Mouse (Mus musculus) hindbrain, embryonic 14.5 days (tissue): Measurements from ENCODE around the gene Kif11. TPM values are rescaled to one million over a fixed set of nuclear protein-coding genes. Genes with fewer than 3 reads are reported as not detected.

Source experiments
- ATAC-seq: fragments of 200-750 bp; cut with Nextera tagmentation; 2 replicates; pipeline ENCODE4 v1.8.0; 2017; ENCODE audit warnings: moderate number of reproducible peaks, mild to moderate bottlenecking, moderate TSS enrichment, moderate library complexity; ENCODE audit not compliant: low FRiP score
- DNase-seq: peaks from one replicate; pipeline ENCODE4 v3.0.0-alpha.2; 2015; ENCODE audit warnings: low spot score
- H3K27ac ChIP-seq: fragments of 300-500 bp; sonication (generic); 2 replicates; pipeline ENCODE4 v1.5.1; 2014; ENCODE audit warnings: mild to moderate bottlenecking, moderate library complexity
- H3K27me3 ChIP-seq: fragments of 300-500 bp; sonication (generic); 2 replicates; pipeline ENCODE4 v1.6.1; 2014; ENCODE audit warnings: mild to moderate bottlenecking, low read length, mixed read lengths; ENCODE audit not compliant: control insufficient read depth, insufficient read depth
- H3K36me3 ChIP-seq: fragments of 300-500 bp; sonication (generic); replicated peaks from 2 replicates; pipeline ENCODE4 v1.6.1; 2014; ENCODE audit not compliant: control insufficient read depth, insufficient read depth
- H3K4me1 ChIP-seq: fragments of 300-500 bp; sonication (generic); replicated peaks from 2 replicates; pipeline ENCODE4 v1.6.1; 2014; ENCODE audit warnings: antibody characterized with exemption, low read length, mixed read lengths; ENCODE audit not compliant: control insufficient read depth, insufficient read depth
- H3K4me2 ChIP-seq: fragments of 300-500 bp; sonication (generic); replicated peaks from 2 replicates; pipeline ENCODE4 v1.6.1; 2014; ENCODE audit warnings: mild to moderate bottlenecking, moderate library complexity
- H3K4me3 ChIP-seq: fragments of 300-500 bp; sonication (generic); replicated peaks from 2 replicates; pipeline ENCODE4 v1.5.1; 2014; ENCODE audit warnings: mild to moderate bottlenecking, low read length
- H3K9ac ChIP-seq: fragments of 300-500 bp; sonication (generic); 2 replicates; pipeline ENCODE4 v1.6.1; 2014
- H3K9me3 ChIP-seq: fragments of 300-500 bp; sonication (generic); 2 replicates; pipeline ENCODE4 v1.6.1; 2016; ENCODE audit warnings: low read length; ENCODE audit not compliant: control insufficient read depth
- WGBS: fragments of 180-500 bp; shearing (Covaris S2); extraction: QIAGEN DNeasy Blood & Tissue Kit; methylation state at CpG from one replicate; pipeline ENCODE4 v1.1.7; 2014; 5-methylcytosine and 5-hydroxymethylcytosine counted together
- polyA plus RNA-seq: library from polyadenylated mRNA; unstranded; fragments of >200 nt; fragmentation: Nextera tagmentation; extraction: Ambion mirVana; gene quantifications from 2 replicates; pipeline ENCODE4 v1.2.1, GENCODE M21; 2014

Kif11 gene
- 10.5 and 12.5 TPM in 2 replicates for polyA plus RNA-seq

GRCm38 (mm10) chr19:37375755-37376615 is at the start of gene Kif11:
Gene Kif11, plus strand, starts transcription at chr19:37376403.
- ATAC-seq: peak; percentile 100
- H3K4me1 ChIP-seq: peaks cover 10% of the 10 kb centered on the region
- H3K36me3 ChIP-seq: no peaks in the 10 kb centered on the region
- under 1% methylated on average over 73 of the region's 73 CpGs for WGBS
- H3K4me2 ChIP-seq: peak within 1 kb of the TSS; percentile 81
- H3K4me3 ChIP-seq: peak within 1 kb of the TSS; percentile 71
- H3K9me3 ChIP-seq: no peaks in the 10 kb centered on the region
- peak; percentile 97 for DNase-seq
- H3K9ac ChIP-seq: peak within 1 kb of the TSS; percentile 68
- no peaks in the 10 kb centered on the region for H3K27me3 ChIP-seq
- H3K27ac ChIP-seq: peak within 1 kb of the TSS; percentile 91

- no peaks in the 10 kb centered on the region for H3K27me3 ChIP-seq
- H3K4me3 ChIP-seq: no peak overlapping the region
- WGBS: 67% methylated on average over 5 of the region's 5 CpGs
- no peak overlapping the region for H3K9ac ChIP-seq
- H3K27ac ChIP-seq: 0 out of 2 replicates have a peak overlapping the region, but pooled peaks have one; percentile 26
- peaks cover 14% of the 10 kb centered on the region for H3K36me3 ChIP-seq
- H3K4me1 ChIP-seq: no peaks in the 10 kb centered on the region
- no peak overlapping the region for H3K4me2 ChIP-seq
- H3K9me3 ChIP-seq: no peaks in the 10 kb centered on the region
- DNase-seq (no peak), ATAC-seq (no peak)
Observed at GRCm38 (mm10) chr19:37327216-37327615, 49.0 kb upstream of the Kif11 start.

DNA sequence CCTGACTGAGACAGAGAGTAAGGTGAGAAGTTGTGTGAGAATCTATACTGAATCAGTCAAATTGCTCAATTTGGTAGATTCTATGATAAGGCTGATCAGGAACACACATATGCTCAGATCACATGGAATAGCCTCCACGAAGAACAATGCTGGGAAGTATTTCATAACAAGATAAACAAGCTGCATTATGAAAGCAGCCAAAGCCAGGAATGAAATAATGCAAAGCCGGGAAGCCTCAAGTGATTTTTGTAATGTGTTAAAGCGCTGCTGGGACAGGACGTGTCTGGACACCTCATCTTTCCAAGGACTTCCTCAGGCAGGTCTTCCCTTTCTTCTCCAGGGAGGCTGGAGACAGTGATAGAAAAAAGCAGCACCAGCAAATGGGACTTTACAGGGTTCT is 43.5 kb upstream of the Kif11 start:
- ATAC-seq (no peak), DNase-seq (no peak)
- H3K27me3 ChIP-seq: no peaks in the 10 kb centered on the region
- H3K4me3 ChIP-seq: no peak overlapping the region
- H3K36me3 ChIP-seq: peaks cover 10% of the 10 kb centered on the region
- no peaks in the 10 kb centered on the region for H3K9me3 ChIP-seq
- WGBS: 86% methylated on average over 4 of the region's 4 CpGs
- H3K4me1 ChIP-seq: no peaks in the 10 kb centered on the region
- no peak overlapping the region for H3K4me2 ChIP-seq
- H3K9ac ChIP-seq: no peak overlapping the region
- no peak overlapping the region for H3K27ac ChIP-seq

- Histone ChIP-seq H3K27me3 (no peaks in the 10 kb centered on the region), H3K4me3 (no peak overlapping the region), H3K4me1 (no peaks in the 10 kb centered on the region), H3K4me2 (no peak overlapping the region), H3K9me3 (no peaks in the 10 kb centered on the region), H3K9ac (no peak overlapping the region), H3K27ac (no peak overlapping the region), H3K36me3 (peaks cover 4% of the 10 kb centered on the region)
- WGBS: 98% methylated on average over 5 of the region's 5 CpGs
- DNase-seq: no peak
- no peak for ATAC-seq
Observed at GRCm38 (mm10) chr19:37333357-37333756, 42.8 kb upstream of the Kif11 start.

DNA sequence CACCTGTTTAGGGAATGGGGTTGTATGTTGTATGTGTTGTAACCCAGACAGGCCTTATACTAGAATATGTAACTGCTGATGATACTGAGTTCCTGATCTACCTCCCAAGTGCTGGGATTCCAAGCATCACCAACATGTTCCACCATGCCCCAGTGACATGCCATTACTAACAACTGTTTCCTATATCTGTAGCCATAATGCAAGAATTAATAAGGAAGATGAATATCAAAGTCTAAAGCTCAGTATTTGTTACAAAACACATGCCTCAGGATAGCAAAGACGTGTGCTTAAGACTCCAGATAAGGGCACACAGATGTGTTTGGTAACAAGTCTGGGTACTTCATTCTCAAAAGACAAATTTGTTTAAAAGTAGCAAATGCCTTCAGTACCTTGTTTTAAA is 40.8 kb upstream of the Kif11 start:
- 93% methylated on average over 1 of the region's 1 CpGs for WGBS
- ATAC-seq (no peak), DNase-seq (no peak)
- Histone ChIP-seq H3K27ac (no peak overlapping the region), H3K36me3 (no peaks in the 10 kb centered on the region), H3K9ac (no peak overlapping the region), H3K4me3 (no peak overlapping the region), H3K4me1 (no peaks in the 10 kb centered on the region), H3K27me3 (no peaks in the 10 kb centered on the region), H3K4me2 (no peak overlapping the region), H3K9me3 (no peaks in the 10 kb centered on the region)

DNA sequence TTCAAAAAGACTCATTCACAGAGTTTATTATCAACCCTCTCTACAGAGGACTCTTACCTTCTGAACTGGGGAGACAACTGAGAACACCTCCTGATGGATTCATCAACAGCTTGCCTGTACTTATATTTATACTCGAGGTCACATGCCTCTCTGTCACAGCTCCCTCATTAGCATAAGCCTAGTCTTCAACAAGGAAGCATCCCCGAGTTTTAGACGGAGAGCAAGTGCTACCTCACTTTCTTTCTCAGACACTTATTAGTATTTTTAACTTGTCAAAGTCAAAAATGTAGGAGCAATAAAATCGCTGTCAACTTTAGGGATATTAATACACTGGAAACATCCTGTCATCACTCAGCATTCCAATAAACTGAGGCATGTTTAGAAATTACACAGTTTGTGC is 38.5 kb upstream of the Kif11 start, which contains the start of gene Ide:
TSS of gene Ide (minus strand) at position 101 of the 400 bp plus-strand sequence.
- Histone ChIP-seq H3K9ac (no peak within 1 kb of the TSS), H3K27me3 (no peaks in the 10 kb centered on the region), H3K4me1 (no peaks in the 10 kb centered on the region), H3K36me3 (no peaks in the 10 kb centered on the region), H3K9me3 (no peaks in the 10 kb centered on the region), H3K4me2 (no peak within 1 kb of the TSS), H3K27ac (no peak within 1 kb of the TSS), H3K4me3 (no peak within 1 kb of the TSS)
- WGBS: 77% methylated on average over 4 of the region's 4 CpGs
- DNase-seq (no peak), ATAC-seq (no peak)

DNA sequence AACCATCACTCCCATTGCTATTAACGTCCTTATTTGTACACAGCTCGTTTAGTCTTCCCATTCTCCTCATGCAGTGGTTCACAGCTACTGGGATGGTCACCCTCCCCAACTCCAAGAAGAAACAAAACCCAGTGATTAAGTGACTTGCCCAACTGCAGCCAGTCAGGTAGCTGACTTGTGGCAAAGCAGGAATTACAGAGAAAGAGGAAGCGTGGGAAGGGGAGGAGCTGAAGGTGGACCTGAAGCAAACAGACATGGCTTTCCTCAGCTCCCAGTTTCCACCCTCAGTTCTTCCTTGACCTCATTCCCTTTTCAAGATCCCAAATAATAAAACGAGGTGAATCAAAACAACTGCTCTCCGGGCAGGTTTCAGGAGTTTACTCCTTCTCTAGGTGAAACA is 35.7 kb upstream of the Kif11 start:
- DNase-seq: no peak
- no peak overlapping the region for H3K9ac ChIP-seq
- no peaks in the 10 kb centered on the region for H3K36me3 ChIP-seq
- H3K4me1 ChIP-seq: no peaks in the 10 kb centered on the region
- H3K4me3 ChIP-seq: no peak overlapping the region
- 85% methylated on average over 5 of the region's 5 CpGs for WGBS
- ATAC-seq: no peak
- H3K4me2 ChIP-seq: no peak overlapping the region
- H3K27ac ChIP-seq: no peak overlapping the region
- H3K9me3 ChIP-seq: no peaks in the 10 kb centered on the region
- H3K27me3 ChIP-seq: no peaks in the 10 kb centered on the region

DNA sequence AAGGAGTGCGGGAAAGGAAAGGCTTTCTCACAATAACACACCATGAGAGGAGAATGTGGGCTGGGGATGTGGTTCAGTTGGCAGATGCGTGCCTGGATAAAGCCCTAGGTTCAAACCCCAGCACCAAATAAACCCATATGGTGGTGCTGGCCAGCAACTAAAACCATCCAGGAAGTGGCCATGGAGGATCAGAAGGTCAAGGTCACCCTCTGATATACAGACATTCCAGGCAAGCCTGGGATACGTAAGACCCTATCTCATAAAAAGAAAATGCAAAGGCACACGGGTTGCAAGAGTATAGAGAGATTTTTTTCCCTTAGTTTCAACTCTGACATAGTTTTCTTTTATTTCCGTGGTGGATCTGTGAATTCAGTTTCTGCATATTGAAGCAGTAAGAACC is 35.3 kb upstream of the Kif11 start:
- Histone ChIP-seq H3K4me1 (no peaks in the 10 kb centered on the region), H3K9ac (no peak overlapping the region), H3K4me3 (no peak overlapping the region), H3K36me3 (no peaks in the 10 kb centered on the region), H3K27me3 (no peaks in the 10 kb centered on the region), H3K4me2 (no peak overlapping the region), H3K27ac (no peak overlapping the region), H3K9me3 (no peaks in the 10 kb centered on the region)
- WGBS: 86% methylated on average over 5 of the region's 5 CpGs
- no peak for ATAC-seq
- no peak for DNase-seq

GRCm38 (mm10) chr19:37343899-37344298 is 32.3 kb upstream of the Kif11 start:
- no peak overlapping the region for H3K4me3 ChIP-seq
- H3K9ac ChIP-seq: no peak overlapping the region
- no peaks in the 10 kb centered on the region for H3K4me1 ChIP-seq
- ATAC-seq (no peak), DNase-seq (no peak)
- H3K36me3 ChIP-seq: no peaks in the 10 kb centered on the region
- no peak overlapping the region for H3K27ac ChIP-seq
- H3K27me3 ChIP-seq: no peaks in the 10 kb centered on the region
- no peaks in the 10 kb centered on the region for H3K9me3 ChIP-seq
- 87% methylated on average over 5 of the region's 5 CpGs for WGBS
- H3K4me2 ChIP-seq: no peak overlapping the region
